Mouse (Mus musculus) embryonic facial prominence, embryonic 15.5 days (tissue): ENCODE results near the gene Pex14. TPM values are rescaled to one million over a fixed set of nuclear protein-coding genes. Genes with fewer than 3 reads are reported as not detected.
A peak's percentile ranks its signal among the peaks of the same experiment; 100 is the strongest.
"Not testable (repeated sequence)": the region's sequence is repeated elsewhere in the genome, so short reads cannot be mapped to it uniquely, and the experiment has no call there.

Experiments used
- ATAC-seq: fragments of 200-750 bp; cut with Nextera tagmentation; 2 replicates; pipeline ENCODE4 v1.8.0; 2017; ENCODE audit warnings: low read depth, moderate TSS enrichment; ENCODE audit not compliant: insufficient number of reproducible peaks, low FRiP score, low TSS enrichment
- H3K27ac ChIP-seq: fragments of 300-500 bp; sonication (generic); replicated peaks from 2 replicates; pipeline ENCODE4 v1.5.1; 2015; ENCODE audit warnings: mild to moderate bottlenecking, inconsistent platforms
- H3K27me3 ChIP-seq: fragments of 300-500 bp; sonication (generic); 2 replicates; pipeline ENCODE4 v1.6.1; 2015; ENCODE audit warnings: inconsistent platforms
- H3K36me3 ChIP-seq: fragments of 300-500 bp; sonication (generic); 2 replicates; pipeline ENCODE4 v1.6.1; 2015; ENCODE audit warnings: mild to moderate bottlenecking, inconsistent platforms
- H3K4me1 ChIP-seq: fragments of 300-500 bp; sonication (generic); 2 replicates; pipeline ENCODE4 v1.6.1; 2015; ENCODE audit warnings: inconsistent platforms
- H3K4me2 ChIP-seq: fragments of 300-500 bp; sonication (generic); replicated peaks from 2 replicates; pipeline ENCODE4 v1.6.1; 2015; ENCODE audit warnings: mild to moderate bottlenecking, inconsistent platforms
- H3K4me3 ChIP-seq: fragments of 300-500 bp; sonication (generic); replicated peaks from 2 replicates; pipeline ENCODE4 v1.5.1; 2015; ENCODE audit warnings: mild to moderate bottlenecking, inconsistent platforms
- H3K9ac ChIP-seq: fragments of 300-500 bp; sonication (generic); 2 replicates; pipeline ENCODE4 v1.6.1; 2015; ENCODE audit warnings: inconsistent platforms
- H3K9me3 ChIP-seq: fragments of 300-500 bp; sonication (generic); replicated peaks from 2 replicates; pipeline ENCODE4 v1.6.1; 2016; ENCODE audit warnings: inconsistent platforms
- WGBS: fragments of 180-500 bp; shearing (Covaris S2); methylation state at CpG from one replicate; pipeline ENCODE4 v1.1.7; 2015; 5-methylcytosine and 5-hydroxymethylcytosine counted together
- polyA plus RNA-seq: library from polyadenylated mRNA; unstranded; fragments of >200 nt; fragmentation: Nextera tagmentation; extraction: Ambion mirVana; gene quantifications from 2 replicates; pipeline ENCODE4 v1.2.1, GENCODE M21; 2015

Gene Pex14
- polyA plus RNA-seq, 1 experiment from 2014 or later = 49.4 TPM

DNA sequence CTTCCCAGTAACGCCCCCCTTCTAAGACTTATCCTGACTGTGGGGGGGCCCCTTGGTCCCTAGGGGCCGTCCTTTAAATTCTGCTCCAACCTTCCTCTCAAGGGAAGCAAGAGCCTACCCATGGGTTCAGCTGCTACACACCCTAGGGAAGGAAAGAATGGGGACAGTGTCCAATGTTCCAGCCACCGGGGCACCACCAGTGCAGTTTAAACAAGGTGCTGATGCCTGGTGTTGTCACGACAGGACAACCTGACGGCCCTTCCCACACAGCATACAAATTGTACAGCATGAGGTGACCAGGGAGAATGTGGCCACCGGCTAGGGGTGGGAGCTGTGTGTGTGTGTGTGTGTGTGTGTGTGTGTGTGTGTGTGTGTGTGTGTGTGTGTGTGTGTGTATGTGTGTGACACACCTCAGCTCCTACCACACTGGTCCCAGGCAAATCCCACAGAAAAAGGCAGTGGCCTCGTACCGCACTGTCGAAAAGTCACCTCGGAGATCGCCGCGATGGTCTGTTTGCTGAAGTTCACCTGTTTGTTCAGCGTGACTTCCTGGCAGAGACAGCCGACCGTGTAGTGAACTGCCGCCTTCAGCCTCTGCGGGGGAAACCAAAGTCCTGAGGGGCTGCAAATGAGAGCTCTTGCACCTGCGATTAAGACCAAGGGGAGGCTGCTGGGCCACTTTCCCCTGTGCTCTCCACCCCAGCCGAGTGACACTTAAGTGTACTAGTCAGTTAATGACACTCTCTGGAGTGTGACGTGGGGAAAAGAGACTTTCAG, 32.3 kb upstream of the Pex14 start:
- no peak overlapping the region for H3K4me3 ChIP-seq
- H3K36me3 ChIP-seq = peaks cover 26% of the 10 kb centered on the region; the same call in 1 of the 2 replicates
- no peak overlapping the region for H3K27ac ChIP-seq
- no peaks in the 10 kb centered on the region for H3K27me3 ChIP-seq
- H3K9ac ChIP-seq = no peak overlapping the region
- ATAC-seq = no peak
- H3K9me3 ChIP-seq = no peaks in the 10 kb centered on the region
- H3K4me2 ChIP-seq = no peak overlapping the region
- peaks cover 11% of the 10 kb centered on the region for H3K4me1 ChIP-seq
- 86% methylated on average over 21 of the region's 21 CpGs for WGBS

DNA sequence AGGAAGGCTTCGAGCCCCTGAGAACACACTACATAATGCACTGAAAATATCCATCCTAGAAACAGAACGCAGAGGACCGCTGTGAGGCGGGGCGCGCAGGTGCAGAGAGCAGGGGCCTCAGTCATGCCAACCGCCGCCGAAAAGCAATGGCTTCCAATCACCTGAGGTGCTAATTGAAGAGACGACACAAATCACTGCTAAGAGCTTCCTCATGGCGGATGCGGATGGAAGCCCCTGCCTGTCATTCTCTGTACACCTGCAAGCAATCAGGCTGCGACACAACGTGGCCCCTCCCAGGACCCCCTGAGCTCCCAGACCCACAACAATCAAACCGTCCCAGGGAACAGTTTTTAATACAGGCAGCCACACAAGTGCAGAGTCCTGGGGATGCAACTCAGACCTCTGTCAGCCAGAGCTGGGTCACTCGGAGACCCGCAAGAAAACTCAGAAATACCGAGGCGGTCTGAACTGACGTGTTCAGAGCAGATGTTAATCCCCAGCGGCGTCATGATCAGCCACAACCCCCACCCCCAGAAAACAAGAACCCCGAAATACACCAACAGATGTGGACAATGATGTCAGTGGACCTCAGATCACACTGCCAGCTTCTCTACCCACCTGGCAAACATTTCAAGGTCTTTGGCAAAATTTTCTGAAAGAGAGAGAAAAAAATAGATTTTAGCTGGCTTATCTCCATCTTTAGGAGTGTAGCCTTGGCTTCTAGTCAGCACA, 31.5 kb upstream of the Pex14 start:
- no peak overlapping the region for H3K9ac ChIP-seq
- H3K4me2 ChIP-seq = no peak overlapping the region
- no peaks in the 10 kb centered on the region for H3K27me3 ChIP-seq
- H3K9me3 ChIP-seq = no peaks in the 10 kb centered on the region
- WGBS = 66% methylated on average over 23 of the region's 23 CpGs
- peaks cover 26% of the 10 kb centered on the region; the same call in 1 of the 2 replicates for H3K36me3 ChIP-seq
- no peak overlapping the region for H3K4me3 ChIP-seq
- no peak for ATAC-seq
- no peak overlapping the region for H3K27ac ChIP-seq
- H3K4me1 ChIP-seq = 0 out of 2 replicates have a peak, but pooled peaks cover 4% of the 10 kb centered on the region

DNA sequence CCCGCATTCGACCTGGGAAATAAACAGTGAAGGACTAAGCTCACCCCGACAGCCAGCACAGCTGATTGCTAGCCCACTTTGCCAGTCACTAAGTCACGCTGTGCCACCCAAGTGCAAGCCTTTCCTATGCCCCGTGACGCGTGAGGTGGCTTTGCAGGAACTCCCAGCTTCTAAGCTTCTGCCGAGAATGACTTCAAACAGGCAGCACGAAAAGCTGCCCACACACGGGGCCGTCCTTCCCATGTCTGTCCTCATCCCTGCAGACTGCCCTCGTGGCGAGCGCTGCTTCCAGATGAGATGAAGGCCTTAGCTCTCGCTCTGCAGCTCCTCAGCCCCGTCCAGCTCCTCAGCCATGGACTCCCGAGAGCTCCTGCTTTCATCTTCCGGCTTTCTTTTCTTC, 28.8 kb upstream of the Pex14 start:
- 84% methylated on average over 18 of the region's 18 CpGs for WGBS
- no peak overlapping the region for H3K4me2 ChIP-seq
- H3K27ac ChIP-seq = no peak overlapping the region
- 0 out of 2 replicates have a peak, but pooled peaks cover 3% of the 10 kb centered on the region for H3K4me1 ChIP-seq
- no peak overlapping the region for H3K9ac ChIP-seq
- H3K4me3 ChIP-seq = no peak overlapping the region
- ATAC-seq = no peak
- no peaks in the 10 kb centered on the region for H3K9me3 ChIP-seq
- no peaks in the 10 kb centered on the region for H3K27me3 ChIP-seq
- peaks cover 29% of the 10 kb centered on the region; the same call in 1 of the 2 replicates for H3K36me3 ChIP-seq

DNA sequence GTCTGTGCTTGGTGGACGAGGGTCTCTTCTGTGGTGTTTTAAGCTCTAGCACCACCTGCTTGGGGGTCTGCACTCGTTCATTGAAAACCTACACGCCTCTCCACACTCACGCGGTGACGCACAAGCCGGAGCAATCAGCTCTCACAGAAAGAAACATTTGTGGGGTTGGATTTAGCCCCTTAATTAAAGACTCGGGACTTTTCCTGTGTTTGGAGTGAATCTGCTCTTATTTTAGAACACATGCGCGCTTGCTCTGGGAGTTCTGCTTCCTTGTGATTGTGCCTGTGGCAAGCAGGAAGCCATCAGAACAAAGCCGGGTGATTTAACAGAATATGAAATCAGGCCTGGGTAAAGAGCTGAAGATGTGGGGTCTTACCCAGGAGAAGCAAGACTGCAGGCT, 27.0 kb upstream of the Pex14 start, which contains the start of gene Cort:
Gene Cort, minus strand, starts transcription at position 101 of the 400 bp plus-strand sequence.
- 62% methylated on average over 11 of the region's 11 CpGs for WGBS
- Histone ChIP-seq H3K4me1 (no peaks in the 10 kb centered on the region), H3K36me3 (peaks cover 29% of the 10 kb centered on the region; the same call in 1 of the 2 replicates), H3K4me3 (no peak within 1 kb of the TSS), H3K27me3 (no peaks in the 10 kb centered on the region), H3K9me3 (no peaks in the 10 kb centered on the region), H3K27ac (no peak within 1 kb of the TSS), H3K9ac (no peak within 1 kb of the TSS), H3K4me2 (no peak within 1 kb of the TSS)
- no peak for ATAC-seq

DNA sequence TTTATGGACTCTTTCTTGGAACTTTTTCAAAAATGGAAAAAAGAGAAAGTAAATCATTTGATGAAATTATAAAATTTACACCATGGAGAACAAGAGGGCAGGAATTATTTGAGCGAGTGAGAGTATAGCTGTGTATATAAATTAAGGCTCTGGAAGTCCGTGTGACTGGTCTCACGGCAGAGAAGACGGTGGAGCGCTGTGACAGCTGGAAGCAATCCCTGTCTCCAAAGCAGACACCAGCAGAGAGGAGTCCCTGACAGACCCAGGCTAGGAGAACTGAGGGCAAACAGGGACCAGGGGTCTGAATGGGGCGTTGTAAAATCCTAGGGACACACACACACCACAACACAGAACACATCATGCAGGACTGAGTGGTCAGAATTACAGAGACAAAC, 26.4 kb upstream of the Pex14 start:
- H3K36me3 ChIP-seq = peaks cover 29% of the 10 kb centered on the region; the same call in 1 of the 2 replicates
- H3K27me3 ChIP-seq = no peaks in the 10 kb centered on the region
- H3K4me2 ChIP-seq = no peak overlapping the region
- 65% methylated on average over 6 of the region's 6 CpGs for WGBS
- ATAC-seq = no peak
- H3K4me1 ChIP-seq = no peaks in the 10 kb centered on the region
- H3K4me3 ChIP-seq = no peak overlapping the region
- H3K9me3 ChIP-seq = no peaks in the 10 kb centered on the region
- no peak overlapping the region for H3K27ac ChIP-seq
- H3K9ac ChIP-seq = no peak overlapping the region

DNA sequence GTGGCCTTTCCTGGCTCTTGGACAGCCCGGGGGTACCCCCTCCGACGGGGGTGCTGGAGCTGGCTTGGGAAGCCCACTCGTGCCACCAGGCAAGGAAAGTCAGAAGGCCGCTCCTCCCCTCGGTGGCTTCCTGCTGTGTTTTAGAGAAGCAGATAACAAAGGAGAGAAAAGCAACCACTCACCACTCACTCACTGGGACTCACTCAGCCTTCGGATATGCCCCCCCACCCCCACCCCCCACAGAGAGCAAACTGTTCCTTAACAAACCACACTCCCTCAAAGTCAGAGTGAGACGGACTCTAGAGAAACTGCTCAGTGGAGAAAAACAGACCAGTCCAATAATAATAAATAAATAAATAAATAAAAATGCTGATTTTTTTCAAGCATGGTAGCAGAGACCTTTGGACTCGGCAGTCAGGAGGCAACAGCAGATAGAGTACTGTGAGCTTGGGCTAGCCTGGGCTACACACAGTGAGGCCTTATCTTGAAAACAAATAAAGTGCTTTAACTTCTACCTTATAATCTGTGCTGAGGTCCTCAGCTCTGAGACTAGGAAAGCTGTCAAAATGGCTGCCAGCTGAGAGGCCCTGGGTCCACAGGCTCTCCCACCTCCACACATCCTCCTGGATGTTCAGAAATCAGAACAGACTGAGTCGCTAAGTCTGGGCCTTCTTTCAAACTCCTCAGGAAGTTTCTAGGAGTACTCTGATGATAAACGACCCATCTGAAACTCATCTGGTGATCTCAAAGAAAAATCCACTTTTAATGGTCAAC, 25.9 kb upstream of the Pex14 start:
- Histone ChIP-seq H3K9me3 (no peaks in the 10 kb centered on the region), H3K4me3 (no peak overlapping the region), H3K4me2 (no peak overlapping the region), H3K4me1 (no peaks in the 10 kb centered on the region), H3K27me3 (no peaks in the 10 kb centered on the region), H3K27ac (no peak overlapping the region), H3K9ac (no peak overlapping the region), H3K36me3 (peaks cover 27% of the 10 kb centered on the region)
- 65% methylated on average over 11 of the region's 11 CpGs for WGBS
- ATAC-seq = no peak

DNA sequence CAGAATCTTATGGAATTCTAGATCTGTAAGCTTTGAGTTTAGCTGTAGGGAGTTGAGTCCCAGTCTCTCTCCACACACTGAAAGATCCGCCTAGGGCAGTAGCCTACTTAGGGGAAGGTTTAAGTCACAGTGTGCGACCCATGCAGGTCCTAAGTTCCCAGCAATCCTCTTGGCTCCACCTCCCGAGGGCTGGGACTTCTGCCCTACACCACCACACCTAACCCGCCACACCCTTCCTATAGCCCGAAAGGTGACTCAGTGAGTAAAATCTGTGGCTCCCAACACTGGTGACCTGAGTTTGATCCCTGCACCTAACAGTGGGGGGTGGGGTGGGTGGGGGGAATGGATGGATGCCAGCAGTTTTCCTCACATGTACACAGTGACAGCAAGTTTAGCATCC, 23.8 kb upstream of the Pex14 start:
- ATAC-seq = no peak
- 55% methylated on average over 5 of the region's 5 CpGs for WGBS

DNA sequence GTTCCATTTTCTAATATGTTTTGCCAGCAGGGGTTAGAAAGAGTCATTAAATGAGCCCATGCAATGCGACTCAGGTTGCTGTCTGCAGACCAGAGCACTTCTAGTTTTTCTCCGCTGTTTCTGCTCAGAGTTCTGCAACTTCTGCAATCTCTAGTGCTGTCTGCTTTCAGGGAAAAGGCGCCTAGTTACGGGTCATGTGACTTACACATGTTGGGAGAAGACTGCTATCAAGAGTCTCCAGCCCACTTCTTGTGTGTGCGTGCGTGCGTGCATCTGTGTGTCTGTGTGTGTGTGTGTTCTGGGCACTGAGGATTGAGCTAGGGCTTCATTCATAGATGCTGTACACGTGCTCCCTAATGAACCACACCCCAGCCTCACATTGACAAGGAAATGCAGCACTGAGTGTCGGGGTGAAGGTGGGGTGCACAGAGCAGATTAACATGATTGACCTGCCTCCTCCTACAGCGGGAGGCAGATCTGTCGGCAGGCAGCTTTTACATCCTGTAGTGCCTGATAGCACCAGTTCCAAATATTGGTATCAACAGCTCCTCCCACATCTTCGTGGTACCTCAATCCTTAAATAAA, 20.4 kb upstream of the Pex14 start:
- not testable (repeated sequence) for H3K4me1 ChIP-seq, ATAC-seq, H3K9ac ChIP-seq, H3K27ac ChIP-seq, H3K4me3 ChIP-seq, H3K27me3 ChIP-seq, H3K9me3 ChIP-seq, H3K4me2 ChIP-seq
- WGBS = 75% methylated on average over 12 of the region's 12 CpGs
- H3K36me3 ChIP-seq = peaks cover 16% of the 10 kb centered on the region; the same call in 1 of the 2 replicates

More for the DNA sequence above, 23.8 kb upstream of the Pex14 start:
- no peak overlapping the region for H3K9ac ChIP-seq
- H3K4me1 ChIP-seq = no peaks in the 10 kb centered on the region
- no peaks in the 10 kb centered on the region for H3K9me3 ChIP-seq
- no peak overlapping the region for H3K27ac ChIP-seq
- no peak overlapping the region for H3K4me2 ChIP-seq
- no peaks in the 10 kb centered on the region for H3K27me3 ChIP-seq
- H3K4me3 ChIP-seq = no peak overlapping the region
- H3K36me3 ChIP-seq = peaks cover 20% of the 10 kb centered on the region

DNA sequence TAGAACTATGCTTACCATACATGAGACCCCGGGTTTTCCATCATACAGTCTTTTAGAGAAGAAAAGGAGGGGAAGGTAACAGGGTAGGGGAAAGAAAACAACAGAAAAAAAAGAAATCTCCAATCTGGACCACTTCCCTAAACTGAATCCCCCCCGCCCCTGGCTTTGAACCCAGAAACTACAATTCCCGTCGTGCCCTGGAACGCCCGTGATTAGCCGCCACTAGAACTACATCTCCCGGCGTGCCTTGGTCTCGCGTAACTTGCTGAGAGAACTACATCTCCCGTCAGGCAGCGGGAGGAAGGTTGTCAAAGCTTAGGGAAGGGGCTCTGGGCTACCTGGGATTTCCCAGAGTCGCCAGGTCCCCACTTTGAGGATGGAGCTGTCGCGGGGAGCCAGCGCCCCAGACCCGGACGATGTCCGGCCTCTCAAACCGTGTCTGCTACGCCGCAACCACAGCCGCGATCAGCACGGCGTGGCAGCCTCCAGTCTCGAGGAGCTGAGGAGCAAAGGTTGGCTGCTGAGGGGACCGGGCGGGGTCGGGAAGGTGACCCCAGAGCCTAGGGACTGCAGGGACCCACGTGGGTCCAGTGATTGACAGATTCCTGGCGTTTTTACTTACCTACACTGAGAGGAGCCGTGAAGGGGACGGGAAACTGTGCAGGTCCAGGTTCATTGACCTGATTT, 4.3 kb upstream of the Pex14 start, which contains the start of gene Dffa:
Gene Dffa, plus strand, starts transcription at position 272 of the 687 bp plus-strand sequence.
- ATAC-seq = peak; percentile 86
- peaks cover 24% of the 10 kb centered on the region for H3K36me3 ChIP-seq
- WGBS = under 1% methylated on average over 35 of the region's 35 CpGs

DNA sequence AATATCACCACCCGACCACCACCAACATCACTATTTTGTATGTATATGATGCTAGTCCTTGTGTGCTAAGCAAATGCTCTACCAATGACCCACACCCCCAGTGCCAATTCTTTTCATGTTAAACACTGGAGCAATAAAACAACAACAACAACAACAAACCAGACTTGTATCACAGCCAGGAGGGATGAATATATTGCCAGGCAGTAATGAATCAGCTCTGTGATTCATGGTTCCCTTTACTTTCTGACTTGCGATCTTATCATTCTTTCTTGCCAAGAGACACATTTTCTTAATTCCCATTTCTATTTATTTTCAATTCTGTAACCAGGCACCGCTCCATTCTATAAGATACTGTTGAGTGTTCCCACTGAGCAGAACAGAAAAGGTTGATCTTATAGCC, 1.8 kb upstream of the Pex14 start:
- Histone ChIP-seq H3K9ac (no peak overlapping the region), H3K36me3 (peaks cover 4% of the 10 kb centered on the region; the same call in 1 of the 2 replicates), H3K4me2 (no peak overlapping the region), H3K4me3 (no peak overlapping the region), H3K9me3 (no peaks in the 10 kb centered on the region), H3K27me3 (no peaks in the 10 kb centered on the region), H3K4me1 (peaks cover 30% of the 10 kb centered on the region), H3K27ac (no peak overlapping the region)
- 73% methylated on average over 3 of the region's 3 CpGs for WGBS
- ATAC-seq = no peak

More for the DNA sequence above, 4.3 kb upstream of the Pex14 start, which contains the start of gene Dffa:
- Histone ChIP-seq H3K27ac (no peak within 1 kb of the TSS), H3K9me3 (no peaks in the 10 kb centered on the region), H3K27me3 (no peaks in the 10 kb centered on the region), H3K4me2 (peak within 1 kb of the TSS; percentile 90), H3K4me1 (peaks cover 16% of the 10 kb centered on the region), H3K9ac (peak within 1 kb of the TSS; percentile 68), H3K4me3 (peak within 1 kb of the TSS; percentile 73)
